Mouse (Mus musculus): ENCODE results near the gene Hoxd8. TPM values are rescaled to one million over a fixed set of nuclear protein-coding genes. Genes with fewer than 3 reads are reported as not detected.

Gene Hoxd8
- total and polyA plus RNA-seq, 2 experiments: 0.06 TPM; not detected in 1

GRCm38 (mm10) chr2:74697567-74698121 is 6.8 kb upstream of the Hoxd8 start, which contains the start of gene Hoxd9:
Gene Hoxd9 (plus strand): TSS chr2:74697727.
- 0 out of 2 replicates have a peak, but pooled peaks cover 1% of the 10 kb centered on the region for H3K4me1 ChIP-seq (ENCODE audit: control insufficient read depth, insufficient read depth, low read length)
- no peak for DNase-seq (ENCODE audit: extremely low read depth, low read depth, low spot score)
- no peaks in the 10 kb centered on the region for H3K79me2 ChIP-seq (ENCODE audit: control insufficient read depth, insufficient read depth, low read length)
- H3K36me3 ChIP-seq (ENCODE audit: control insufficient read depth, insufficient read depth, low read length): no peaks in the 10 kb centered on the region
- peaks cover 43% of the 10 kb centered on the region for H3K27me3 ChIP-seq (ENCODE audit: control insufficient read depth, insufficient read depth, low read length)
- no peak within 1 kb of the TSS for H3K9ac ChIP-seq (ENCODE audit: low read depth, low read length)
- no peak for TF ChIP-seq POLR2A (IDR thresholded peaks at IDR 0.05; ENCODE audit: extremely low read depth, insufficient read depth, low read length)
- peak; percentile 20; the same call in 1 of the 2 replicates for TF ChIP-seq CTCF (IDR thresholded peaks at IDR 0.05; ENCODE audit: low read depth, low read length)
- no peak within 1 kb of the TSS for H3K27ac ChIP-seq (replicated peaks; ENCODE audit: insufficient read depth, low read depth, low read length)
- WGBS: 2% methylated on average over 41 of the region's 43 CpGs
- H3K4me3 ChIP-seq (ENCODE audit: insufficient read depth, low read depth, low read length): peak within 1 kb of the TSS; percentile 34; the same call in 1 of the 2 replicates

- 3% methylated on average over 86 of the region's 86 CpGs for WGBS
- DNase-seq (ENCODE audit: extremely low read depth, low read depth, low spot score): no peak
- Histone ChIP-seq H3K27ac (replicated peaks; ENCODE audit: insufficient read depth, low read depth, low read length) (no peak overlapping the region), H3K36me3 (ENCODE audit: control insufficient read depth, insufficient read depth, low read length) (no peaks in the 10 kb centered on the region), H3K4me3 (ENCODE audit: insufficient read depth, low read depth, low read length) (peak overlapping the region; percentile 34; the same call in 1 of the 2 replicates), H3K27me3 (ENCODE audit: control insufficient read depth, insufficient read depth, low read length) (peaks cover 36% of the 10 kb centered on the region), H3K4me1 (ENCODE audit: control insufficient read depth, insufficient read depth, low read length) (0 out of 2 replicates have a peak, but pooled peaks cover 1% of the 10 kb centered on the region), H3K79me2 (ENCODE audit: control insufficient read depth, insufficient read depth, low read length) (no peaks in the 10 kb centered on the region), H3K9ac (ENCODE audit: low read depth, low read length) (no peak overlapping the region)
- TF ChIP-seq POLR2A (IDR thresholded peaks at IDR 0.05; ENCODE audit: extremely low read depth, insufficient read depth, low read length) (no peak), CTCF (IDR thresholded peaks at IDR 0.05; ENCODE audit: low read depth, low read length) (no peak)
Measured at GRCm38 (mm10) chr2:74698201-74699052, 6.0 kb upstream of the Hoxd8 start.

GRCm38 (mm10) chr2:74699053-74699430 is 5.4 kb upstream of the Hoxd8 start:
- no peaks in the 10 kb centered on the region for H3K36me3 ChIP-seq (ENCODE audit: control insufficient read depth, insufficient read depth, low read length)
- H3K27ac ChIP-seq (replicated peaks; ENCODE audit: insufficient read depth, low read depth, low read length): no peak overlapping the region
- 6% methylated on average over 17 of the region's 17 CpGs for WGBS
- H3K9ac ChIP-seq (ENCODE audit: low read depth, low read length): no peak overlapping the region
- 0 out of 2 replicates have a peak, but pooled peaks cover 1% of the 10 kb centered on the region for H3K4me1 ChIP-seq (ENCODE audit: control insufficient read depth, insufficient read depth, low read length)
- H3K79me2 ChIP-seq (ENCODE audit: control insufficient read depth, insufficient read depth, low read length): no peaks in the 10 kb centered on the region
- H3K27me3 ChIP-seq (ENCODE audit: control insufficient read depth, insufficient read depth, low read length): peaks cover 39% of the 10 kb centered on the region
- H3K4me3 ChIP-seq (ENCODE audit: insufficient read depth, low read depth, low read length): no peak overlapping the region
- TF ChIP-seq POLR2A (IDR thresholded peaks at IDR 0.05; ENCODE audit: extremely low read depth, insufficient read depth, low read length) (no peak), CTCF (IDR thresholded peaks at IDR 0.05; ENCODE audit: low read depth, low read length) (no peak)
- no peak for DNase-seq (ENCODE audit: extremely low read depth, low read depth, low spot score)

DNA sequence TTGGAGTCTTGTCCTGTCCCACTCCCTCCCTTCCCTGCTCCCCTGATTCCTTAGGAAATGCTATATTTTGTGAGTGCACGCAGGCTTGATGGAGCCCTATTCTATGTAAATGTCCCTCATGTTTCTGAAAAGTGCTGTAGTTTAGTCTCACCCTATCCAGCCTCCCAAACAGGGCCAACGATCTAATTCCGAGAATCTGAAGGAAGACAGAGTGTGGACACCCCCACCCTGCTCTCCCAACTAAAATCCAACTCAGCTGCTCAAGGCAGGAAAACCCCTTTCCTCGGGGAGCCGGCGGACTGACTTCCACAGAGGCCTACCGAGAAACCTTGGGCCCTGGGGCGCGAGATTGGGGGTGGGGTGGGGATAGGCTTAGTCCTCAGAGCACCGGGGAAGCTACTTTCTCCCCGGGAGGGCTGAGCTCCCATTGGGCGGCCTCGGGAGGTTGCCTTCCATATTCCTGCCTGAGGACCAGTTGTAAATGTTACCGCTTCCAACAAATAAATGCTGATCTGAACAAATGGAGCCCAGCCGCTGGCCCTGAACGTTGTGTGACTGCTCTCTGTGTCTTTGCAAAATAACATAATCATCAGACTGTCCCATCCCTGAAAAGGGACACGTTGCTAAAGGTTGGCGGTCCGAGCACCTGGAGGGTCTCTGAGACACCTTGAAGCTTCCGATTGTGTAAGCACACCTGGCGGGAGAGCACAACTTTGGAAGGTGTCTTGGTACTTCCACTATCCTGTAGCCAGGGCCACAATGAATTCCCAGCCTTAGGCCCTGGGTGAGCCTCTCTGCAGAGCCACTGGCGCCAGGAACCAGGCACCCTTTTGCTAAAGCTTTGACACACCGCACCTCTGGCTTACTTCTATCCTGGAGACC is 4.5 kb upstream of the Hoxd8 start:
- Histone ChIP-seq H3K27ac (replicated peaks; ENCODE audit: insufficient read depth, low read depth, low read length) (no peak overlapping the region), H3K9ac (ENCODE audit: low read depth, low read length) (no peak overlapping the region), H3K36me3 (ENCODE audit: control insufficient read depth, insufficient read depth, low read length) (no peaks in the 10 kb centered on the region), H3K27me3 (ENCODE audit: control insufficient read depth, insufficient read depth, low read length) (peaks cover 46% of the 10 kb centered on the region), H3K4me3 (ENCODE audit: insufficient read depth, low read depth, low read length) (no peak overlapping the region), H3K79me2 (ENCODE audit: control insufficient read depth, insufficient read depth, low read length) (no peaks in the 10 kb centered on the region), H3K4me1 (ENCODE audit: control insufficient read depth, insufficient read depth, low read length) (0 out of 2 replicates have a peak, but pooled peaks cover 1% of the 10 kb centered on the region)
- no peak for DNase-seq (ENCODE audit: extremely low read depth, low read depth, low spot score)
- TF ChIP-seq POLR2A (IDR thresholded peaks at IDR 0.05; ENCODE audit: extremely low read depth, insufficient read depth, low read length) (no peak), CTCF (IDR thresholded peaks at IDR 0.05; ENCODE audit: low read depth, low read length) (no peak)
- 12% methylated on average over 23 of the region's 23 CpGs for WGBS

- no peak for DNase-seq (ENCODE audit: extremely low read depth, low read depth, low spot score)
- TF ChIP-seq CTCF (IDR thresholded peaks at IDR 0.05; ENCODE audit: low read depth, low read length) (no peak), POLR2A (IDR thresholded peaks at IDR 0.05; ENCODE audit: extremely low read depth, insufficient read depth, low read length) (no peak)
- Histone ChIP-seq H3K9ac (ENCODE audit: low read depth, low read length) (no peak overlapping the region), H3K36me3 (ENCODE audit: control insufficient read depth, insufficient read depth, low read length) (no peaks in the 10 kb centered on the region), H3K27me3 (ENCODE audit: control insufficient read depth, insufficient read depth, low read length) (peaks cover 53% of the 10 kb centered on the region), H3K4me1 (ENCODE audit: control insufficient read depth, insufficient read depth, low read length) (0 out of 2 replicates have a peak, but pooled peaks cover 1% of the 10 kb centered on the region), H3K4me3 (ENCODE audit: insufficient read depth, low read depth, low read length) (no peak overlapping the region), H3K27ac (replicated peaks; ENCODE audit: insufficient read depth, low read depth, low read length) (no peak overlapping the region), H3K79me2 (ENCODE audit: control insufficient read depth, insufficient read depth, low read length) (no peaks in the 10 kb centered on the region)
- WGBS: 13% methylated on average over 22 of the region's 22 CpGs
Measured at GRCm38 (mm10) chr2:74700546-74701112, 3.8 kb upstream of the Hoxd8 start.

Data from liver, adult 2 months (tissue).